Mouse (Mus musculus) neutrophil, adult 65 days (primary cell): ENCODE results near the gene Coq9. TPM values are rescaled to one million over a fixed set of nuclear protein-coding genes. Genes with fewer than 3 reads are reported as not detected.

Experiments
- total RNA-seq: library from RNA; stranded (reverse); gene quantifications from 2 replicates; pipeline ENCODE4 v1.2.4, GENCODE M21; 2023

Coq9 gene
- total RNA-seq: 20.1 and 22.0 TPM in 2 replicates

GRCm38 (mm10) chr8:94837662-94838574 is at the start of gene Coq9, which contains the start of gene Ciapin1:
Gene Coq9, plus strand, starts transcription at chr8:94838321.
Gene Ciapin1, minus strand, starts transcription at chr8:94838358.

GRCm38 (mm10) chr8:94810153-94810552 is 28.0 kb upstream of the Coq9 start, which contains the start of gene Ccl17:
Gene Ccl17, plus strand, starts transcription at chr8:94810453.

DNA sequence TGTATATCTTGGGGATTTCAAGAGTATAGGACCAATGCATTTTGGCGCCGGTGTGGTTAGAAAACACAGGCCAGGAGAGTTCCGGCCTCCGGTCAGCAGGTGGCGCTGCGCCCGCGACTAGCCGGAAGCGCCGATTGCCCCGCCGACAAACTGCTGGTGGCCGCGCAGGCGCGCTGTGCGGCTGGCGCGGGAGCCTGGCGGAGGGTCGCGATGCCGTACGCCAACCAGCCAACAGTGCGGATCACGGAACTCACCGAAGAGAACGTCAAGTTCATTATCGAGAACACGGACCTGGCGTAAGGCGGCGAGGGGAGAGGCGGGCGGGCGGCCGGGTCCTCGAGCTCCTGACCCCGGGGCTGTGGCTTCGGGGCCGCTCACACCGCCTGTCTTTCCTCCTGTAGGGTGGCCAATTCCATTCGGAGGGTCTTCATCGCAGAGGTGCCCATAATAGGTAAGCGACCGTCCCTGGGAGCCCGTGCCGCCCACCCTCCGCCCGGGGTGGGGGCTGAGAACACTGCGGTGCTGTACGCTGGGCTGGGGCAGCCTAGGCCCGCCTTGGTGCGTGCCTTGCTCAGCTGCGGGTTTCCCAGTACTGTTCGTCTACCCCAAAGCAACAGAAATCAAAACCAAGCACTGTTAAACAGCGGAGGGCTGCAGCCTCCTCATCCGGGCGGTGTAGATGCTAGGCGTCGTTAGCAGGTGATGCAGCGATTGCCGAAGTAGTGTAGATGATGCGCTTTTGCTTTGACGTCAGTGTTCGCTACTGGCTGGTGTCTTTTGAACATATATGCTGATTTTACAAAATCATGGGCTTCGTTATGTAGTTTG is 19.4 kb downstream of the Coq9 start, which contains the start of gene Polr2c:
Gene Polr2c, plus strand, starts transcription at position 105 of the 828 bp plus-strand sequence.

DNA sequence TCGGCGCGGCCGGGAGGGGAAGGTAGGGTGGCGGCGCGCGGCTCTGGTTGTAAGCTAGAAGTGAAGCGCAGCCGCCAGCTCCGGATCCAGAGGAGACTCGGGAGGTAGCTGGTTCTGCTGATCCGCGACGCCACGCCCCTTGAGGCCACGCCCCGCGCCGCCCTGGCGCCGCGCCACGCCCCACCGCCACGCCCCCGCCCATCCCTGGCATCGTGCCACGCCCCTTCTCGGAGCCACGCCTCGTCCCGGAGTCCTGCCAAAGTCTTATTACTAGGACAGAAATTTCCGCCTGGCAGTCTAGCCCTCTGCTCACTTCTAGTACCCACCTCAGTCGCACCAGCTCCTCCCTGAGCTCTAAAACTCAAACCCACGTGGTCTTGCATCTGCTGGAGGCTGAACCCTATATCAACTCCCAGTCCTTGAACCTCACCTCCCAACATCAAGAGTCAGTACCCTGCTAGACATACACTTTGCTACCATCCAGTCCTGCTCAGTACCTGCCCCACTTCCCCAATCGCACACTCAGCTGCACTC is 38.1 kb downstream of the Coq9 start, which contains the start of gene Dok4:
Gene Dok4, minus strand, starts transcription at position 134 of the 534 bp plus-strand sequence.

Other genes starting within 250 kb of the Coq9 start
- 24.1 and 26.2 TPM in 2 replicates for gene Rspry1, start 236.4 kb upstream of the Coq9 start, total RNA-seq
- 21.8 and 24.0 TPM in 2 replicates for gene Fam192a, start 236.3 kb upstream of the Coq9 start, total RNA-seq
- 99.9 and 112 TPM in 2 replicates for gene Arl2bp, start 171.7 kb upstream of the Coq9 start, total RNA-seq
- not detected in 2 replicates for gene Pllp, start 142.0 kb upstream of the Coq9 start, total RNA-seq
- not detected in 2 replicates for gene Ccl22, start 92.7 kb upstream of the Coq9 start, total RNA-seq
- gene Cx3cl1, start 66.3 kb upstream of the Coq9 start, total RNA-seq: not detected in 2 replicates
- not detected in 2 replicates for gene Ccl17, start 27.9 kb upstream of the Coq9 start, total RNA-seq
- gene Ciapin1, start within 50 bp of the Coq9 start, total RNA-seq: 44.8 and 46.9 TPM in 2 replicates
- gene Polr2c, start 19.1 kb downstream of the Coq9 start, total RNA-seq: 35.4 and 45.1 TPM in 2 replicates
- gene Dok4, start 38.0 kb downstream of the Coq9 start, total RNA-seq: 1.1 and 1.5 TPM in 2 replicates
- 1.8 and 2.9 TPM in 2 replicates for gene Ccdc102a, start 79.8 kb downstream of the Coq9 start, total RNA-seq
- 9.5 and 12.4 TPM in 2 replicates for gene Adgrg5, start 85.4 kb downstream of the Coq9 start, total RNA-seq
- gene Adgrg1, start 136.4 kb downstream of the Coq9 start, total RNA-seq: 6.2 and 9.2 TPM in 2 replicates
- gene Adgrg3, start 179.4 kb downstream of the Coq9 start, total RNA-seq: 175 and 211 TPM in 2 replicates
- gene Drc7, start 216.8 kb downstream of the Coq9 start, total RNA-seq: 0.73 and 1.2 TPM in 2 replicates
- gene Katnb1, start 242.9 kb downstream of the Coq9 start, total RNA-seq: 19.7 and 20.8 TPM in 2 replicates